Mouse (Mus musculus): Measurements from ENCODE around the gene Psg17. TPM values are rescaled to one million over a fixed set of nuclear protein-coding genes. Genes with fewer than 3 reads are reported as not detected.
A peak's percentile ranks its signal among the peaks of the same experiment; 100 is the strongest.
"Not testable (repeated sequence)": the region's sequence is repeated elsewhere in the genome, so short reads cannot be mapped to it uniquely, and the experiment has no call there.

Psg17 gene
- polyA plus RNA-seq, 1 experiment from 2014 or later = not detected

DNA sequence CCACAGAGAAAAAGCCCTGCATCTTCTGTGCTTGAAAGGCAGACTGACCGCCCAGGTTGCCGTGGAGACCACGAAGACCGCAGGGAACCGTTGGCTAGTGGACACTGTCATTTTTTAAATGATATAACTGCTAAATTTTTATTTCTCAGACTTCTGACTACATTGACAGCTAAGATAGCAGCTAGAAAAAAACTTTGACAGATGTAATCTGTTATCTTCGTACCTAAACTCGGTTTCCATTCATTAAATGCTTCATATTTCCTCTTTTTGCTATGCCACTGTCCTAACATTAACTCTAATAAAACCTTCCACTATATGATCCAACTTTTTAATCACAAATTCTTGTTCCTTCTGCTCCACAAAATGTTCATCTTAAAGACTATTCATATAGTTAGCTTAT, 8.1 kb upstream of the Psg17 start:
- Histone ChIP-seq H3K27ac (no peak overlapping the region), H3K27me3 (no peaks in the 10 kb centered on the region), H3K36me3 (no peaks in the 10 kb centered on the region), H3K9ac (no peak overlapping the region), H3K4me2 (no peak overlapping the region), H3K9me3 (replicated peaks) (no peaks in the 10 kb centered on the region), H3K4me3 (no peak overlapping the region), H3K4me1 (replicated peaks) (no peaks in the 10 kb centered on the region)
- no peak for ATAC-seq (replicated peaks; ENCODE audit: insufficient number of reproducible peaks, insufficient read depth, low FRiP score, low read depth)
- WGBS = 88% methylated on average over 7 of the region's 7 CpGs

DNA sequence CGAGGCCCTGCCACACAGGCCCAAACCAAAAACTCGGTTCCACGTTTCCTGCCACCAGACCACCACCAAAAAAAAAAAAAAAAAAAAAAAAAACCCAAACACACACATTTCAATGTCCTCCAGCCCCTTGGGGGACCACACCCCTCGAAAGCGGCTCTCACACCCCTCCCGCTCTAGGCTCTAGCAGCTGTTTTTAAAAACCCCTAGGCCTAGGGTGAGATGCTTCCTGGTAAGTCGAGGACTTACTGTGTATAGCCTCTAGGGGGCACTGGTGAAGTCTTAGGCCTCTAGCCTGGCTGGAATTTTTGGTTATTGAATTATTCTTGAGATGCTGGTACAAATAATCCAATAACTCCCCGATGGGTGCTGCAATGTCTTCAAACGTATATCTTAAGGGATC, 7.2 kb upstream of the Psg17 start:
- Histone ChIP-seq H3K36me3 (no peaks in the 10 kb centered on the region), H3K27me3 (no peaks in the 10 kb centered on the region), H3K27ac (no peak overlapping the region), H3K9ac (no peak overlapping the region), H3K4me1 (replicated peaks) (no peaks in the 10 kb centered on the region), H3K9me3 (replicated peaks) (no peaks in the 10 kb centered on the region), H3K4me3 (no peak overlapping the region), H3K4me2 (no peak overlapping the region)
- WGBS = 53% methylated on average over 9 of the region's 9 CpGs
- ATAC-seq (replicated peaks; ENCODE audit: insufficient number of reproducible peaks, insufficient read depth, low FRiP score, low read depth) = no peak

DNA sequence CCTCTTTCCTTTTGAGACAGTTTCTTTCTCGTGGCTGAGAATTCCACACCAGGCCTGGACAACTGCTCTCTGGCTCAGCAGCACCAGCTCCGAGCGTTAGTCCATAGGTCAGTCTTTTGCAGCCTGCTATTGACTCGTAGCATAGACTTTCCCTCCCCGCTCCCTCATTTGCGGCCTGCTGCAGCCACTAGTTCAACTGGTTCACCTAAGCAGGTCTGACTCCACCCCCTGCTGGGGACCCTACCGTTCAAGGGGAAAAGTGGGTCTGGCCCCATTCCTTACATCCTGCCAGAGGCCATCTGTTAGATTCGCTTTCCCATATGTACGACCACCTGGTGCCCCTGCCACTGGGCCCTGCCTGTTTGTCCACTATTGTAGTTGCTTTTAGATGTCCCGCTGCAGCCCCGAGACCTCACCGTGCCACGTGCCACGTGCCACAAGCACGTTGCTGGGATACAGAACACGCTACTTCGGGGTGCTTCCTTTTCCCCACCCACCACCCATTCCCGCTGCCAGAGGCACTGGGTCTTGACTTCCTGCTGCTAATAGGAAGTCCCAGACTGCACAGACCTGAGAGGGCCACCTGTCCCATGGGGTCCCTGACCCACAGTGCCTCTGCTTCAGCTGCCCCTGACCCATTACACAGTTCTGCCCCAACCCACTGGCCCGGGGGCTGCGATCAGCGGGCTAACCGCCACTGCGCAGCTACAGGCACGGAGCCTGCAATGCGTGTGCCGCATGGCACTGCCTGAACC, 6.6 kb upstream of the Psg17 start:
- Histone ChIP-seq H3K36me3 (no peaks in the 10 kb centered on the region), H3K9me3 (replicated peaks) (no peaks in the 10 kb centered on the region), H3K27me3 (no peaks in the 10 kb centered on the region), H3K4me3 (no peak overlapping the region), H3K9ac (no peak overlapping the region), H3K4me2 (no peak overlapping the region), H3K4me1 (replicated peaks) (no peaks in the 10 kb centered on the region), H3K27ac (no peak overlapping the region)
- WGBS = 58% methylated on average over 26 of the region's 26 CpGs
- no peak for ATAC-seq (replicated peaks; ENCODE audit: insufficient number of reproducible peaks, insufficient read depth, low FRiP score, low read depth)

DNA sequence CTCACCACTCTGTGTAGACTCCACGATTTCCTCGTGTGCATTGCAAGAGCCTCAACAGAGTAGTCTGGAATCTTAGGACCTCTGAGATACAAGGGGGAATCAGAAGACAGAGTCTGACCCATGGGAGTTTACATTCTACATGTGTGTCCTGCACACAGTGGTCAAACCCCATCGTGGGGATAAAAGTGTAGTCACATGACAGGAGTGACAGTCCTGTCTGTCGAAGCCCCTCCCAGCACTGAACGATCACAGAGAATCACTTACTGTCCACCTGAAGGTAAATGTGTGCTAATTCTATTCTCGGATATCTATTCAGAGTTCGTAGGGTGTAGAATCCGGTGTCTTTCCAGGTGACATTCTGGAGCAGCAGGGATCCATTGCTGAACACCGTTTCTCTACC, 3.1 kb downstream of the Psg17 start:
- no peak overlapping the region for H3K4me3 ChIP-seq
- H3K36me3 ChIP-seq = no peaks in the 10 kb centered on the region
- H3K4me2 ChIP-seq = no peak overlapping the region
- WGBS = 73% methylated on average over 9 of the region's 9 CpGs
- H3K9me3 ChIP-seq (replicated peaks) = no peaks in the 10 kb centered on the region
- no peaks in the 10 kb centered on the region for H3K27me3 ChIP-seq
- H3K4me1 ChIP-seq (replicated peaks) = no peaks in the 10 kb centered on the region
- H3K27ac ChIP-seq = no peak overlapping the region
- ATAC-seq (replicated peaks; ENCODE audit: insufficient number of reproducible peaks, insufficient read depth, low FRiP score, low read depth) = no peak
- no peak overlapping the region for H3K9ac ChIP-seq

DNA sequence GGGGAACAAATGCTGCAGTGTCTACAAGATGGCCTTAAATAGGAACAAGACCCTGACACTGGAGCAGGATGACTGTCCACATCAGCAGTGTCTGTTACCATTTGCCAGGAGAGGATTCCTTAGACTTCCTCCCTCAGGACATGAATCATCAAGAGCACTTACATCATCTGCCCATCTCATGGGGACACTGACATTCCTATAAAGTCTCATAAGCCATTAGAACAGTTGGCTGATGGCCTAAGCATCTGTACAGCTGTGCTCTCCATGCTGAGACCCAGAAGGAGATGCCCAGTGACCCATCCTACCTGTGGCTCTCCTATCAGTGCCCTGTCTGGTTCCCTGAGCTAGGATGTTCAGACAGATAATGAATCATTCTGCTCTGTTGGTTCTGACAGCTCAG, 17.9 kb downstream of the Psg17 start:
- no peaks in the 10 kb centered on the region for H3K9me3 ChIP-seq (replicated peaks)
- ATAC-seq (replicated peaks; ENCODE audit: insufficient number of reproducible peaks, insufficient read depth, low FRiP score, low read depth) = no peak
- no peaks in the 10 kb centered on the region for H3K4me1 ChIP-seq (replicated peaks)
- H3K36me3 ChIP-seq = no peaks in the 10 kb centered on the region
- H3K27me3 ChIP-seq = no peaks in the 10 kb centered on the region
- no peak overlapping the region for H3K4me3 ChIP-seq
- no peak overlapping the region for H3K27ac ChIP-seq
- no peak overlapping the region for H3K9ac ChIP-seq
- no peak overlapping the region for H3K4me2 ChIP-seq

DNA sequence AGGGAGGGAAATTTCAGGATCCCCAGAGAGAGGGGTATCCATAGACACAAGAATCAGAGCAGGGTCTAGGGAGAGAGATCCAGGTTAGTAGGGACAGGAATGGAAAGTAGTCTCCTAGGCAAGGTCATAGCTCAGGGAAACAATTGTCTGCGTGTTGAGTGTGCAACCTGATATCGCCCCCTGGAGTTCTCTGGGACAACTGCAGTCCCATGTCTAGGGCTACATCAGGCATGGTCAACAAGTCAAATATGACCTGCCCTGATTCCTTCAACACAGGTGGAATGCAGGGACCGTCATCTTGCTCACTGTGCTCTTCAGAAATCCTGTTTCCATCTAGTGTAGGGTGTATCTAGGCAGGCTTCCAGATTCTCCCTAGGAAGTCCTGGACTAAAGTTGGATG, 22.3 kb downstream of the Psg17 start:
- no peak overlapping the region for H3K9ac ChIP-seq
- H3K9me3 ChIP-seq (replicated peaks) = no peaks in the 10 kb centered on the region
- no peaks in the 10 kb centered on the region for H3K27me3 ChIP-seq
- no peaks in the 10 kb centered on the region for H3K4me1 ChIP-seq (replicated peaks)
- no peak overlapping the region for H3K4me2 ChIP-seq
- ATAC-seq (replicated peaks; ENCODE audit: insufficient number of reproducible peaks, insufficient read depth, low FRiP score, low read depth) = no peak
- WGBS = 42% methylated on average over 3 of the region's 3 CpGs
- H3K36me3 ChIP-seq = no peaks in the 10 kb centered on the region
- no peak overlapping the region for H3K27ac ChIP-seq
- no peak overlapping the region for H3K4me3 ChIP-seq

DNA sequence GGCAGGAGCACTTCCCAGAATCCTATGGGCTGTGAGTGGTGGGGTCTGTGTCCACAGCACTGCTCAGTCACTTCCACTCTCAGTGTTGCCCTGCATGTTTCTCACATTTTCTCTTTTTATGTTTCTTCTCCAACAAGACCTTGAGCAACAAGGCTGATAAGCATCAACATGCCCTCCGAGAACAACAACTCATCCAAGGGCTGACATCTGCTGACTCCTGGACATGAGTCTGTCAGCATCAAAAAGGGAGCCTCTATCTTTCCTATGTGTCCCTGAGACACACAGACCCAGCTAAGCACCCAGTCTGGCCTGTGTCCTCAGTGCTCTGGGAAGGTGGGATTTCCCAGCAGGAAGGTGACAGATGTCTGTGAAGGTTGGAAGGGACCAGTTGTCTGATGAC, 23.0 kb downstream of the Psg17 start, which contains the start of gene Psg19:
TSS of gene Psg19 (minus strand) at position 101 of the 400 bp plus-strand sequence.
- no peak within 1 kb of the TSS for H3K27ac ChIP-seq
- no peak for ATAC-seq (replicated peaks; ENCODE audit: insufficient number of reproducible peaks, insufficient read depth, low FRiP score, low read depth)
- no peaks in the 10 kb centered on the region for H3K36me3 ChIP-seq
- H3K4me1 ChIP-seq (replicated peaks) = no peaks in the 10 kb centered on the region
- H3K4me2 ChIP-seq = no peak within 1 kb of the TSS
- H3K9ac ChIP-seq = no peak within 1 kb of the TSS
- H3K4me3 ChIP-seq = no peak within 1 kb of the TSS
- no peaks in the 10 kb centered on the region for H3K27me3 ChIP-seq
- H3K9me3 ChIP-seq (replicated peaks) = no peaks in the 10 kb centered on the region
- WGBS = 81% methylated on average over 1 of the region's 1 CpGs

DNA sequence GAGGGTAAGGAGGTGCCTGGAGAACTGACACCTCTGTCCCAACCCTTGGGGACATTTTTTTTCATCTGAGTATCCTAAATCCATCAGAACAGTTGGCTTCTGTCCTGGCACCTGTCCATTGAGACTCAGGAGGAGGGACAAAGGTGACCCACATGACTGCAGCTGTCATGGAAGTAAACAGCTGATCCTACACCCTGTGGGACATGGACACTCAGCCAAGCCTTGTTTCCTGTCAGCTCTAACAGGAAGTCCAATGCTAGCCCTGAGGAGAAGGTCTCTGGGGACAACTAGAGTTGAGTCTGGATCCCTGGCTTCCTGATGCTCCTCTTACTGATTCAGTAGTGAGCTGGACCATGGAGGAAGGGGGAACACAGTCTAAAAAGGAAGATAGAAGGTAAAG, 30.7 kb downstream of the Psg17 start:
- H3K27ac ChIP-seq; H3K4me1 ChIP-seq (replicated peaks); ATAC-seq (replicated peaks; ENCODE audit: insufficient number of reproducible peaks, insufficient read depth, low FRiP score, low read depth); H3K4me2 ChIP-seq; H3K27me3 ChIP-seq; H3K9me3 ChIP-seq (replicated peaks); H3K9ac ChIP-seq; H3K4me3 ChIP-seq; H3K36me3 ChIP-seq: not testable (repeated sequence)

DNA sequence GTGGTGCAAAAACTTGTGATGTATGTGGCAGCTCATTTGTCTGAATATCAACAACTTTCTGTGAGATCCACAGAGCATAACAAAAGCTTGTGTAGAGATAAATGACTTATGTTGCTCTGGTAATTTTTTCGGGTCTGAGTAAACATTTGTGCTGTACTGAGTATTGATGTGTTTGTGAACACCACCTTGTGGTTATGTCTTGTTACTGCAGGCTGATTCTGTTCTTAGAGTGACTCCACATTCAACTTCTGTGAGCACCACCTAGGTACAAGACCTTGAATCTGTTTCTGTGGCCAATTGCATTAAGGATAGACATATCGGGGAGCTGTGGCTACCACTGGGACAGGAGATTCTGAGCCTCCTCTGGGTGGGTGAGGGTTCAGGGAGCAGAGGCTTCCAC, 40.1 kb downstream of the Psg17 start:
- H3K27ac ChIP-seq; H3K36me3 ChIP-seq; H3K9ac ChIP-seq; H3K27me3 ChIP-seq; H3K4me3 ChIP-seq; ATAC-seq (replicated peaks; ENCODE audit: insufficient number of reproducible peaks, insufficient read depth, low FRiP score, low read depth); H3K4me1 ChIP-seq (replicated peaks); H3K4me2 ChIP-seq; H3K9me3 ChIP-seq (replicated peaks): not testable (repeated sequence)
- WGBS = 42% methylated on average over 2 of the region's 2 CpGs

DNA sequence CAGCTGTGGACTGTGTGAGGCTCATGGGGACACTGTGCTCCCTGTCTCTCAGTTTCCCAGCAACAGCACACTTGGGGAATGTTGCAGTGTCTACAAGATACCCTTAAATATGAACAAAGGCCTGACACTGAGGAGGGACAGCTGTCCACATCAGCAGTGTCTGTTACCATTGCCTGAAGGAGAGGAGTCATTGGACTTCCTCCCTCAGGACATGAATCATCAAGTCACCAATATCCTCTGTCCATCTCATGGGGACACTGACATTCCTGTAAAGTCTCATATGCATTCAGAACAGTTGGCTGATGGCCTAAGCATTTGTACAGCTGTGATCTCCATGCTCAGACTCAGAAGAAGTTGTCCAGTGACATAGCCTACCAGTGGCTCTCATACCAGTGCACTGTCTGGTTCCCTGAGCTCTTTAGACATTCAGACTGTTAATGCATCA, 42.0 kb downstream of the Psg17 start:
- H3K4me2 ChIP-seq = no peak overlapping the region
- H3K27me3 ChIP-seq = no peaks in the 10 kb centered on the region
- no peaks in the 10 kb centered on the region for H3K9me3 ChIP-seq (replicated peaks)
- H3K4me1 ChIP-seq (replicated peaks) = no peaks in the 10 kb centered on the region
- H3K9ac ChIP-seq = no peak overlapping the region
- peak; percentile 31; the same call in 1 of the 2 replicates for ATAC-seq (replicated peaks; ENCODE audit: insufficient number of reproducible peaks, insufficient read depth, low FRiP score, low read depth)
- no peaks in the 10 kb centered on the region for H3K36me3 ChIP-seq
- peak overlapping the region; percentile 15; the same call in 1 of the 2 replicates for H3K27ac ChIP-seq
- no peak overlapping the region for H3K4me3 ChIP-seq

All from heart, embryonic 15.5 days (tissue).